Mouse (Mus musculus): Measurements from ENCODE around the gene Sell.

Sell gene

DNA sequence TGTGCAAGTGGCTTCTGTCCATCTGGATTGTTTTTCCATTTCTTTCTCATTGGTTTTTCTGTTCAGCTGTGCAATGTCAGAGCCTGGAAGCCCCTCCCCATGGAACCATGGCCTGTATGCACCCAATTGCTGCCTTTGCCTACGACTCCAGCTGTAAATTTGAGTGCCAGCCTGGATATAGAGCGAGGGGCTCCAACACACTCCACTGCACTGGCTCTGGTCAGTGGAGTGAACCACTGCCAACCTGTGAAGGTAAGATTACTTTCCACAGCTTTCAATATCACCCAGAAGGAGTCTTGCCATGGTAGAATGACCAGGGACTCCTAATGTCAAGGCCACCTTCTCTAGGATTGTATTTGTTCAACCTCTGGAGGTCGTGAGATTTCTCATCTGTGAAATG, 68.2 kb downstream of the Sell start:
- in situ Hi-C loops (cut with MboI; ENCODE audit: low sequenced_read_pairs), result no loop called here

DNA sequence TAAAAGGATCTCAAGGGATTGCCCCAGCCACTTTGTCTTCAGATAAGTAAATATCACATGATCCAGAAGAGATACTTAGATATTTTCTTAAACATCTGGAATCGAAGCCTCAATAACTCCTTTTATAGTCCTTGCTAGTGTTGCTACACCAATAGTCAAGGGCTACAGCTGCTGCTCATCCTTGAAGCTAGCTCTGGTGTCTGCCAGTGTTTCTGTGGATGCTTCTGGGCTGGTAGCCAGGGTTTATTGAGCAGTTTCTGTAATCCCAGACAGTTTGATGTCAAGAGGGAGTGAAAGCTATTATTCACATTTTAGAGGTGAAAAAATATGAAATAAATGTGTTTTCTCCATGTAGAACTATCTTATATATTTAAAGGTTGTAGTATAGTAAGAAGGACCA, 70.8 kb downstream of the Sell start:
- in situ Hi-C loops (cut with MboI; ENCODE audit: low sequenced_read_pairs), result no loop called here

Data from CH12F3 (cell line).